In genomic region chr7:30665321-30665720, GRCm38 (mm10) we compare ENCODE assay signal across 7 mouse cellular contexts. TPM values are rescaled to one million over a fixed set of nuclear protein-coding genes. Genes with fewer than 3 reads are reported as not detected.
DNase-seq lines count a peak whose midpoint lies in the region; ATAC-seq lines count a peak whose summit lies in the region.

No protein-coding gene starts in this region.

- H3K4me2 ChIP-seq in embryonic facial prominence, embryonic 15.5 days (replicated peaks): peak overlapping the region; percentile 87
- peak overlapping the region; percentile 51 for H3K4me2 ChIP-seq in limb, embryonic 11.5 days (ENCODE audit: low read depth, severe bottlenecking)
- peak overlapping the region; percentile 87 for H3K4me2 ChIP-seq in neural tube, embryonic 13.5 days

- H3K9me3 ChIP-seq in embryonic facial prominence, embryonic 15.5 days (replicated peaks): no peaks in the 10 kb centered on the region
- H3K9me3 ChIP-seq in limb, embryonic 11.5 days (ENCODE audit: control insufficient read depth, low read length): no peaks in the 10 kb centered on the region
- H3K9me3 ChIP-seq in neural tube, embryonic 13.5 days: no peaks in the 10 kb centered on the region

- peak overlapping the region; percentile 79 for H3K4me3 ChIP-seq in embryonic facial prominence, embryonic 15.5 days (replicated peaks)
- H3K4me3 ChIP-seq in limb, embryonic 11.5 days (ENCODE audit: low read depth, low read length): peak overlapping the region; percentile 61
- H3K4me3 ChIP-seq in neural tube, embryonic 13.5 days: peak overlapping the region; percentile 61

- peaks cover 21% of the 10 kb centered on the region for H3K36me3 ChIP-seq in embryonic facial prominence, embryonic 15.5 days
- H3K36me3 ChIP-seq in limb, embryonic 11.5 days (ENCODE audit: control insufficient read depth, insufficient read depth, low read length): no peaks in the 10 kb centered on the region
- H3K36me3 ChIP-seq in neural tube, embryonic 13.5 days: peaks cover 15% of the 10 kb centered on the region

- 0 out of 2 replicates have a peak overlapping the region, but pooled peaks have one; percentile 44 for H3K27ac ChIP-seq in embryonic facial prominence, embryonic 15.5 days (replicated peaks)
- no peak overlapping the region for H3K27ac ChIP-seq in limb, embryonic 11.5 days (replicated peaks; ENCODE audit: low read depth, low read length)
- H3K27ac ChIP-seq in neural tube, embryonic 13.5 days (replicated peaks): peak overlapping the region; percentile 75

- intact Hi-C loops in left cerebral cortex, postnatal 4 days (cut with DNase I): no loop called here

- ATAC-seq in embryonic facial prominence, embryonic 15.5 days (ENCODE audit: insufficient number of reproducible peaks, low FRiP score, low TSS enrichment, low read depth): no peak
- ATAC-seq in limb, embryonic 11.5 days (ENCODE audit: insufficient number of reproducible peaks, low FRiP score, low TSS enrichment, low read depth): 0 out of 2 replicates have a peak, but pooled peaks have one; percentile 31
- ATAC-seq in neural tube, embryonic 13.5 days (ENCODE audit: low read depth): peak; percentile 82

- DNase-seq in left cerebral cortex, postnatal 4 days: peak; percentile 25
- no peak for DNase-seq in left cerebral cortex, adult 11 months (ENCODE audit: low spot score)
- DNase-seq in ZHBTc4 (ENCODE audit: low read depth, low spot score): peak; percentile 27
- DNase-seq in limb, embryonic 11.5 days (ENCODE audit: low spot score): peak; percentile 26
- no peak for DNase-seq in urinary bladder, postnatal 36 days (ENCODE audit: low spot score in 2 of 2)

- WGBS in embryonic facial prominence, embryonic 15.5 days: 9% methylated on average over 11 of the region's 11 CpGs
- WGBS in limb, embryonic 11.5 days: 11% methylated on average over 11 of the region's 11 CpGs
- WGBS in neural tube, embryonic 13.5 days: 9% methylated on average over 11 of the region's 11 CpGs

- H3K4me1 ChIP-seq in embryonic facial prominence, embryonic 15.5 days: peaks cover 14% of the 10 kb centered on the region; the same call in 1 of the 2 replicates
- no peaks in the 10 kb centered on the region for H3K4me1 ChIP-seq in limb, embryonic 11.5 days (ENCODE audit: control insufficient read depth, insufficient read depth, low read length)
- peaks cover 11% of the 10 kb centered on the region for H3K4me1 ChIP-seq in neural tube, embryonic 13.5 days (replicated peaks)

- H3K27me3 ChIP-seq in embryonic facial prominence, embryonic 15.5 days: no peaks in the 10 kb centered on the region
- no peaks in the 10 kb centered on the region for H3K27me3 ChIP-seq in limb, embryonic 11.5 days (ENCODE audit: control insufficient read depth, insufficient read depth, low read length)
- H3K27me3 ChIP-seq in neural tube, embryonic 13.5 days: no peaks in the 10 kb centered on the region; the same call in 1 of the 2 replicates

- H3K9ac ChIP-seq in embryonic facial prominence, embryonic 15.5 days: peak overlapping the region; percentile 86
- peak overlapping the region; percentile 76 for H3K9ac ChIP-seq in limb, embryonic 11.5 days (ENCODE audit: low read length)
- peak overlapping the region; percentile 81 for H3K9ac ChIP-seq in neural tube, embryonic 13.5 days

RNA-seq across cellular contexts. Expression of gene Haus5, which starts 0.5 kb away (rescaled TPM):
- total RNA-seq in left cerebral cortex, postnatal 4 days (2021): 10 to 100 TPM; 12.7 to 13.3 TPM
- polyA plus RNA-seq in embryonic facial prominence, embryonic 15.5 days (2015; fragmentation: Nextera tagmentation; extraction: Ambion mirVana): 37.8 and 41.2 TPM in 2 replicates
- polyA plus RNA-seq in limb, embryonic 11.5 days (2014; fragmentation: Nextera tagmentation; extraction: Ambion mirVana): 62.1 and 67.3 TPM in 2 replicates
- polyA plus RNA-seq in neural tube, embryonic 13.5 days (2015; fragmentation: Nextera tagmentation; extraction: Ambion mirVana): 22.0 and 22.7 TPM in 2 replicates

RNA-seq across cellular contexts. Expression of gene Pmis2, which starts 6.1 kb away (rescaled TPM):
- total RNA-seq in left cerebral cortex, postnatal 4 days (2021): not detected
- polyA plus RNA-seq in embryonic facial prominence, embryonic 15.5 days (2015; fragmentation: Nextera tagmentation; extraction: Ambion mirVana): not detected in 2 replicates
- polyA plus RNA-seq in limb, embryonic 11.5 days (2014; fragmentation: Nextera tagmentation; extraction: Ambion mirVana): not detected in 2 replicates
- not detected in 2 replicates for polyA plus RNA-seq in neural tube, embryonic 13.5 days (2015; fragmentation: Nextera tagmentation; extraction: Ambion mirVana)

RNA-seq across cellular contexts. Expression of gene Rbm42, which starts 15.2 kb away (rescaled TPM):
- 10 to 100 TPM; 81.9 TPM for total RNA-seq in left cerebral cortex, postnatal 4 days (2021)
- 126 and 129 TPM in 2 replicates for polyA plus RNA-seq in embryonic facial prominence, embryonic 15.5 days (2015; fragmentation: Nextera tagmentation; extraction: Ambion mirVana)
- 125 and 126 TPM in 2 replicates for polyA plus RNA-seq in limb, embryonic 11.5 days (2014; fragmentation: Nextera tagmentation; extraction: Ambion mirVana)
- 137 and 142 TPM in 2 replicates for polyA plus RNA-seq in neural tube, embryonic 13.5 days (2015; fragmentation: Nextera tagmentation; extraction: Ambion mirVana)

RNA-seq across cellular contexts. Expression of gene Etv2, which starts 29.7 kb away (rescaled TPM):
- not detected for total RNA-seq in left cerebral cortex, postnatal 4 days (2021)
- not detected in 2 replicates for polyA plus RNA-seq in embryonic facial prominence, embryonic 15.5 days (2015; fragmentation: Nextera tagmentation; extraction: Ambion mirVana)
- 0.19 and 0.43 TPM in 2 replicates for polyA plus RNA-seq in limb, embryonic 11.5 days (2014; fragmentation: Nextera tagmentation; extraction: Ambion mirVana)
- polyA plus RNA-seq in neural tube, embryonic 13.5 days (2015; fragmentation: Nextera tagmentation; extraction: Ambion mirVana): not detected in 2 replicates

RNA-seq across cellular contexts. Expression of gene 2200002J24Rik, which starts 33.4 kb away (rescaled TPM):
- total RNA-seq in left cerebral cortex, postnatal 4 days (2021): not detected
- polyA plus RNA-seq in embryonic facial prominence, embryonic 15.5 days (2015; fragmentation: Nextera tagmentation; extraction: Ambion mirVana): 0.41 and 0.64 TPM in 2 replicates
- polyA plus RNA-seq in limb, embryonic 11.5 days (2014; fragmentation: Nextera tagmentation; extraction: Ambion mirVana): not detected in 2 replicates
- not detected in 2 replicates for polyA plus RNA-seq in neural tube, embryonic 13.5 days (2015; fragmentation: Nextera tagmentation; extraction: Ambion mirVana)

Comparison
In these comparisons a context has a peak if more than half of its experiments do, and no peak if none do; other contexts are left out.
1. DNase-seq: peak in left cerebral cortex, postnatal 4 days (single experiment), ZHBTc4 (single experiment) and limb, embryonic 11.5 days (single experiment); none in left cerebral cortex, adult 11 months (single experiment) and urinary bladder, postnatal 36 days (0 of 2).
2. Peak in every context shown above with its lines, with median percentiles within 50 percentile points of each other: H3K4me2 ChIP-seq, H3K4me3 ChIP-seq and H3K9ac ChIP-seq.